Mouse (Mus musculus) embryonic facial prominence, embryonic 12.5 days (tissue): Measurements from ENCODE around the gene Ctnna3. TPM values are rescaled to one million over a fixed set of nuclear protein-coding genes. Genes with fewer than 3 reads are reported as not detected.

ENCODE experiments used
- ATAC-seq: fragments of 200-750 bp; cut with Nextera tagmentation; 2 replicates; pipeline ENCODE4 v1.8.0; 2017; ENCODE audit not compliant: insufficient number of reproducible peaks, insufficient read depth, low FRiP score, low TSS enrichment
- H3K27ac ChIP-seq: fragments of 300-500 bp; sonication (generic); 2 replicates; pipeline ENCODE4 v1.5.1; 2016; ENCODE audit warnings: mild to moderate bottlenecking
- H3K27me3 ChIP-seq: fragments of 300-500 bp; sonication (generic); 2 replicates; pipeline ENCODE4 v1.6.1; 2016; ENCODE audit warnings: mild to moderate bottlenecking, moderate library complexity
- H3K36me3 ChIP-seq: fragments of 300-500 bp; sonication (generic); 2 replicates; pipeline ENCODE4 v1.6.1; 2016; ENCODE audit warnings: mild to moderate bottlenecking
- H3K4me1 ChIP-seq: fragments of 300-500 bp; sonication (generic); 2 replicates; pipeline ENCODE4 v1.6.1; 2016
- H3K4me2 ChIP-seq: fragments of 300-500 bp; sonication (generic); replicated peaks from 2 replicates; pipeline ENCODE4 v1.6.1; 2016; ENCODE audit warnings: mild to moderate bottlenecking, moderate library complexity
- H3K4me3 ChIP-seq: fragments of 300-500 bp; sonication (generic); 2 replicates; pipeline ENCODE4 v1.5.1; 2016; ENCODE audit warnings: mild to moderate bottlenecking
- H3K9ac ChIP-seq: fragments of 300-500 bp; sonication (generic); 2 replicates; pipeline ENCODE4 v1.6.1; 2016; ENCODE audit warnings: mild to moderate bottlenecking, moderate library complexity
- H3K9me3 ChIP-seq: fragments of 300-500 bp; sonication (generic); 2 replicates; pipeline ENCODE4 v1.6.1; 2016; ENCODE audit warnings: mild to moderate bottlenecking, moderate library complexity
- WGBS: fragments of 180-500 bp; shearing (Covaris S2); methylation state at CpG from one replicate; pipeline ENCODE4 v1.1.7; 2016; 5-methylcytosine and 5-hydroxymethylcytosine counted together
- polyA plus RNA-seq: library from polyadenylated mRNA; unstranded; fragments of >200 nt; fragmentation: Nextera tagmentation; extraction: Ambion mirVana; gene quantifications from 2 replicates; pipeline ENCODE4 v1.2.1, GENCODE M21; 2016

The Ctnna3 gene
- polyA plus RNA-seq, 1 experiment from 2014 or later = 0.32 TPM

DNA sequence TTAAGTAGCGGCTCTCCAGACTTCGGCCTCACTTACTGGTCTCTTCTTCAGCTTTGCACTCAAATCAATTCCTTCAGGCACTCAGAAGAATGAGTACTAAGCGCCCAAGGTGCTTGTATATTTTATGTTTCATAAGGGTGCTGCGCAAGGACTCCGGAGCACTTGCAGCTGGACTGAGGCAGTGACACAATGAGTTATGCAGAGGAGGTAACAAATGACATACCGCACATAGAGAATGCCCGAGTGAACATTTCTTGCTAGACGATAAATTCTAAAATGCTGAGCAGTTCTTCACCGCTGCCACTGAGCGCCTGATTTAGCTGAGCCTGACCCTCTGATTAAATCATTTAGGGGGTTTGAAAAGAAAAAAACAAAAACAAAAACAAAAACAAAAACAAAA lies 342.2 kb downstream of the Ctnna3 start:
- Histone ChIP-seq H3K27me3 (no peaks in the 10 kb centered on the region), H3K9me3 (no peaks in the 10 kb centered on the region), H3K4me2 (no peak overlapping the region), H3K36me3 (no peaks in the 10 kb centered on the region), H3K9ac (no peak overlapping the region), H3K4me1 (no peaks in the 10 kb centered on the region), H3K4me3 (no peak overlapping the region), H3K27ac (no peak overlapping the region)
- ATAC-seq = no peak
- WGBS = 92% methylated on average over 10 of the region's 10 CpGs

GRCm38 (mm10) chr10:63781948-63782347 lies 352.1 kb downstream of the Ctnna3 start:
- Histone ChIP-seq H3K36me3 (no peaks in the 10 kb centered on the region), H3K4me2 (no peak overlapping the region), H3K4me1 (no peaks in the 10 kb centered on the region; the same call in 1 of the 2 replicates), H3K4me3 (no peak overlapping the region), H3K9me3 (no peaks in the 10 kb centered on the region), H3K27me3 (no peaks in the 10 kb centered on the region), H3K27ac (no peak overlapping the region), H3K9ac (no peak overlapping the region)
- no peak for ATAC-seq
- 35% methylated on average over 6 of the region's 6 CpGs for WGBS

DNA sequence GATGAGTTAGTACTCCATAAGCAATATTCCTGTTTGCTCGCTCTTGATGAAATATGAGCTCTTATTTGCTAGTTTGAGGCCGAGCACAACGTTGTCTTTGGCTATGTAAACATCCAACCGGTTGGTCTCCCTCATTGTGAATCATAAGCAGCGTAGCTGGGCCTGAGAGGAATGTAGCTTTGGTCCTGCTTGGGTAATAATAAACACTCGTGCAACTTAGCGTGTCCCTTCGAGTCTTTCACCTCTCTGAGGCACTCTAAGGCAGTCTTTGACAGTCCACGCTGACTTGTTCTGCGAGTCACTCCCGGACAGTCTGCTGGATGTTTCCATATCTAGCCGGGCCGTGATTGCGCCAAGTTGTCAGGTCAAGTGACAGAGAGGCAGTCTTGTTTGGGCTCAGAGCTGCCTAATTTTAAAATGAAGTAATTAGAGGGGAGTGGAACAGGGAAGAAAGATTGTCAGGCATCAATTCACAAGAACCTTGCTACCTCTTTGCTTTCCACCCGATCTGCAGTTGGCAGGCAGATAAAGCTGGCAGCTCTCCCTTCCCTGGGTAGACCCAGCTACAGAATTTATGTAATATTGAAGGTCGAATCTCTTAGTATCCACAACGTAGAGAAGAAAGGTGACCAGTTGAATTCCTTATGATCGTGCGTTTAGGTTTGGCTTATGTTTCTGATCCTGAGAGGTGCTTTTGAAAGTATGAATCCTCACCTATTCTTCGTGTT lies 355.1 kb downstream of the Ctnna3 start:
- H3K4me3 ChIP-seq = no peak overlapping the region

DNA sequence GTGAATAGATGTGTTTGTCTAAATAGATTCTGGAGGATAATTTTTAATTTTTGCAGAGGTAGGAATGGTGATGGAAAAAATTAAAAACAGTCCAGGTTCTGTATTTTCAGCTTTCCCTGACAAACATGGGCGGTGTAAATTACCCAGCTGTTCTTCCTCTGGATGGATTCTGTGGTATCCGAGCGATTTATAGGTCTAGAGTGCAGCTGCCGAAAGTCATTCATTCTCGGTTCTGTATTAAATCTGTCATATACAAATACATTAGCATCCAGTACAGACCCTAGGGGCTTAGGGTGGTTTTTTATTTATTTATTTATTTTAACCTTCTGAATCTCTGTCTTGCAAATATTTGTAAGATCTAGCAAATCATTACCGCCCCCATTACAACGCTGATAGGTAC lies 356.5 kb downstream of the Ctnna3 start:
- no peak for ATAC-seq
- H3K9ac ChIP-seq = no peak overlapping the region

More for the DNA sequence above, 355.1 kb downstream of the Ctnna3 start:
- no peaks in the 10 kb centered on the region; the same call in 1 of the 2 replicates for H3K4me1 ChIP-seq
- 78% methylated on average over 20 of the region's 20 CpGs for WGBS
- H3K4me2 ChIP-seq = no peak overlapping the region
- H3K36me3 ChIP-seq = no peaks in the 10 kb centered on the region
- H3K9ac ChIP-seq = no peak overlapping the region
- H3K9me3 ChIP-seq = no peaks in the 10 kb centered on the region
- H3K27me3 ChIP-seq = no peaks in the 10 kb centered on the region
- no peak overlapping the region for H3K27ac ChIP-seq
- no peak for ATAC-seq

GRCm38 (mm10) chr10:63803909-63804308 lies 374.0 kb downstream of the Ctnna3 start:
- ATAC-seq = no peak
- Histone ChIP-seq H3K27me3 (no peaks in the 10 kb centered on the region), H3K9me3 (no peaks in the 10 kb centered on the region), H3K9ac (no peak overlapping the region), H3K4me3 (no peak overlapping the region), H3K27ac (no peak overlapping the region), H3K4me1 (no peaks in the 10 kb centered on the region), H3K4me2 (no peak overlapping the region), H3K36me3 (no peaks in the 10 kb centered on the region)
- WGBS = 87% methylated on average over 6 of the region's 6 CpGs

More for the DNA sequence above, 356.5 kb downstream of the Ctnna3 start:
- Histone ChIP-seq H3K4me2 (no peak overlapping the region), H3K36me3 (no peaks in the 10 kb centered on the region), H3K27me3 (no peaks in the 10 kb centered on the region), H3K4me3 (no peak overlapping the region), H3K9me3 (no peaks in the 10 kb centered on the region), H3K4me1 (no peaks in the 10 kb centered on the region; the same call in 1 of the 2 replicates), H3K27ac (no peak overlapping the region)
- 87% methylated on average over 7 of the region's 7 CpGs for WGBS

- 91% methylated on average over 6 of the region's 6 CpGs for WGBS
- Histone ChIP-seq H3K4me1 (no peaks in the 10 kb centered on the region), H3K4me3 (no peak overlapping the region), H3K27me3 (no peaks in the 10 kb centered on the region), H3K9me3 (no peaks in the 10 kb centered on the region), H3K9ac (no peak overlapping the region), H3K36me3 (no peaks in the 10 kb centered on the region), H3K27ac (no peak overlapping the region), H3K4me2 (no peak overlapping the region)
- ATAC-seq = no peak
Measured at GRCm38 (mm10) chr10:63805551-63805950, 375.7 kb downstream of the Ctnna3 start.

- 94% methylated on average over 1 of the region's 1 CpGs for WGBS
- H3K9ac ChIP-seq = no peak overlapping the region
Measured at GRCm38 (mm10) chr10:63806254-63806653, 376.4 kb downstream of the Ctnna3 start.

DNA sequence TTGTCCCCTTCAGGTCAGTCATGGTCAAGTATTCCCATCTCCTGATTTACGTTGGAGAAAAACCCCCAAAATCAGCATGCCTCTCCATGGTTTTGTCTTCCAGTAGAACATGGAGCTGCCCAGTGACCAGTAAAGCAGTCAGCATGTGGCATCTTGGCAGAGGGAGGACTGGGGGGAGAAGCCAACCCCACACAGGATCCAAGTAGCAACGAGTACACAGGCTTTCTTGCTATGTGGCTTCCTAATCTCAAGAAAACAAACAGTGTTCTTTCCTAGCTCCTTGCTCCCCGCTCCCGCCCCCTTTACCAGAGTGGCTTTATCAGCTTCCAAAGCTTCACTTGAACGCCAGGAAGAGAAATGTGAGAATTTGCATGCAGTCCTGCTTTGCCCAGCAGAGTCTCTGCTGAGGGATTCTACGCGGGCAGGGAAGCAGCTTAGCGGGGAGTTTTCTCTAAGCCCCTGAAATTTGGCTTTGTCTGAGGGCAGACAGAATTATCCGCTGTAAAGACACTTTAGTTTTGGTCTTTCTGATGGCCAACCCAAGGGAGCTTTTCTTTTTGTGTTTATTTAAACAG lies 380.2 kb downstream of the Ctnna3 start:
- WGBS = 30% methylated on average over 9 of the region's 9 CpGs
- H3K9me3 ChIP-seq = no peaks in the 10 kb centered on the region

More at GRCm38 (mm10) chr10:63806254-63806653, 376.4 kb downstream of the Ctnna3 start:
- no peak for ATAC-seq
- H3K36me3 ChIP-seq = no peaks in the 10 kb centered on the region
- H3K27ac ChIP-seq = no peak overlapping the region
- no peak overlapping the region for H3K4me2 ChIP-seq
- no peak overlapping the region for H3K4me3 ChIP-seq
- no peaks in the 10 kb centered on the region for H3K27me3 ChIP-seq
- H3K9me3 ChIP-seq = no peaks in the 10 kb centered on the region
- no peaks in the 10 kb centered on the region for H3K4me1 ChIP-seq

DNA sequence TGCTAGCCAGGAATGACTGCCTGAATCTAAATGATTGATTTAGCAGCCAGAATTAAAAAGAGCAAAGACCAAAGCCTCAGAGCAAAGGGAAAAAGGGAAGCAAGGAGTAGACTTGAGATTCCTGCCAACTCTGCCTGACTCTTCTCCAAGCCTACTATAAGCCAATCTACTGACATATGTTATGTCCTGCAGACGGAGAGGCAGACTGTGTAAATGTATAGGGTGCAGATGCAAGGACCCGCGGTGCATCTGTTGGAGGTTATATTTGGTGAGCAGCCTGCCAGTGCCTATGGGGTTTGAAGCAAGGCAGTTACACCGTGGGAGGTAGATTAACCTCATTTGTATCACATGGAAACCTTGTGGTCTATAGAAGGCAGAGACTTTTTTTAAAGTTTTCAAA lies 409.1 kb downstream of the Ctnna3 start:
- Histone ChIP-seq H3K4me3 (no peak overlapping the region), H3K36me3 (no peaks in the 10 kb centered on the region), H3K27me3 (no peaks in the 10 kb centered on the region), H3K9me3 (no peaks in the 10 kb centered on the region), H3K9ac (no peak overlapping the region), H3K27ac (no peak overlapping the region), H3K4me1 (no peaks in the 10 kb centered on the region), H3K4me2 (no peak overlapping the region)
- ATAC-seq = no peak
- 75% methylated on average over 4 of the region's 4 CpGs for WGBS

More for the DNA sequence above, 380.2 kb downstream of the Ctnna3 start:
- ATAC-seq = no peak
- Histone ChIP-seq H3K4me1 (no peaks in the 10 kb centered on the region), H3K36me3 (no peaks in the 10 kb centered on the region), H3K27me3 (no peaks in the 10 kb centered on the region), H3K9ac (no peak overlapping the region; the same call in 1 of the 2 replicates), H3K4me3 (no peak overlapping the region), H3K4me2 (no peak overlapping the region), H3K27ac (no peak overlapping the region)

DNA sequence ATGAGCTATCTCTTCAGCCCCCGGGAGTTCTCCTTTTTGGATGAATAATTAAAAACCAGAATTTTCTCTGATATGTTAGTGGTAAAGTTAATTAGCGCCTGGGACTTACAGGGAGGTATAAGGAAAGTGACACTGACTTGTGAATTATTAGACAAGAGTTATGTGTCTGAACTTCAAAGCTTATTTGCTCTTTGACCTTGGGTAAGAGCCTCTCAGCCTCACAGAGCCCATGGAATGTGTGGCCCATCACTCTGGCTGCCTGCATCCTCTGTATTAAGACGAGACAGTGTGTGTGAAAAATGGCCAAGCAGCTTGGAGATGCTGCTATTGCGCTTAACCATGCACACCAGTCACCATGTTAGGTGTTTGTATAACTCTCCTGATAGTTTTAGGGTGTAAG lies 422.0 kb downstream of the Ctnna3 start:
- WGBS = 83% methylated on average over 4 of the region's 4 CpGs
- Histone ChIP-seq H3K27me3 (no peaks in the 10 kb centered on the region), H3K27ac (no peak overlapping the region), H3K4me3 (no peak overlapping the region), H3K9ac (no peak overlapping the region), H3K9me3 (no peaks in the 10 kb centered on the region), H3K36me3 (no peaks in the 10 kb centered on the region), H3K4me1 (no peaks in the 10 kb centered on the region), H3K4me2 (no peak overlapping the region)
- no peak for ATAC-seq

GRCm38 (mm10) chr10:63869123-63869522 lies 439.2 kb downstream of the Ctnna3 start:
- ATAC-seq = no peak
- Histone ChIP-seq H3K27me3 (no peaks in the 10 kb centered on the region), H3K4me3 (no peak overlapping the region), H3K27ac (no peak overlapping the region), H3K4me2 (no peak overlapping the region), H3K9me3 (no peaks in the 10 kb centered on the region), H3K4me1 (no peaks in the 10 kb centered on the region), H3K9ac (no peak overlapping the region), H3K36me3 (no peaks in the 10 kb centered on the region)
- 76% methylated on average over 7 of the region's 7 CpGs for WGBS

GRCm38 (mm10) chr10:63880462-63880903 lies 450.6 kb downstream of the Ctnna3 start:
- no peak overlapping the region for H3K4me3 ChIP-seq
- ATAC-seq = no peak
- 79% methylated on average over 5 of the region's 5 CpGs for WGBS

More at GRCm38 (mm10) chr10:63880462-63880903, 450.6 kb downstream of the Ctnna3 start:
- Histone ChIP-seq H3K4me1 (no peaks in the 10 kb centered on the region), H3K27me3 (no peaks in the 10 kb centered on the region), H3K4me2 (no peak overlapping the region), H3K36me3 (no peaks in the 10 kb centered on the region), H3K9me3 (no peaks in the 10 kb centered on the region), H3K9ac (no peak overlapping the region), H3K27ac (no peak overlapping the region)
